Comparison of ENCODE assay signal across 7 mouse cellular contexts in the genomic region with DNA sequence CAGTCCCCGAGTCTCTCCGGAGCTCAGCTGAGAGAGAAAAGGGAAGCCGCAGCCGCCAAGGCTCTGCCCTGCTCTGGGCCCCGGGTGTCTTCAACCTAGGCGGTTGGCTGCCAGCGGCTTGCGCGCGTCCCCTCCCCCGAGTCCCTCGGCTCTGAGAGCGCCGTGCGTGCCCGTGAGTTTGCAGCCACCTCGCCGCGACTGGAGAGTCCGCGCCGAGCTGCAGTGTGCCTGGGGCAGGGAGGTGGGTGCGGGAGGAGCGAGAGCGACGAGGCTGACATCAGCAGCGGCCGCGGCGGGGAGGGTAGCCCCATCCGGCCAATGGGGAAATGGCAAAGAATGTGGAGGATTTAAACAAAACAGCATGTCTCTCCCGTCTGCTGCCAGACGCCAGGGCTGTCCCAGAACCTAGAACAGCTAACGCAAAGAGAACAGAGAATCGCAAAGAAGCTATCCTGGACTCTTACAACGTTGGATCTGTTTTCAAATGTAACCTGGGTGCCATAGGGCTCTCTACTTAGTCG. TPM values are rescaled to one million over a fixed set of nuclear protein-coding genes. Genes with fewer than 3 reads are reported as not detected.
DNase-seq lines count a peak whose midpoint lies in the region; ATAC-seq and TF ChIP-seq lines count a peak whose summit lies in the region.

A gene (minus strand): TSS at position 179 of the 521 bp plus-strand sequence.

- H3K36me3 ChIP-seq in embryonic facial prominence, embryonic 11.5 days (replicated peaks; ENCODE audit: control insufficient read depth, insufficient read depth, low read depth, low read length) = no peaks in the 10 kb centered on the region
- no peaks in the 10 kb centered on the region for H3K36me3 ChIP-seq in limb, embryonic 11.5 days (ENCODE audit: control insufficient read depth, insufficient read depth, low read length)
- no peaks in the 10 kb centered on the region for H3K36me3 ChIP-seq in midbrain, embryonic 13.5 days
- no peaks in the 10 kb centered on the region for H3K36me3 ChIP-seq in small intestine, adult 2 months (ENCODE audit: control insufficient read depth, insufficient read depth, low read length)

- DNase-seq in adrenal gland, postnatal 25 days = peak; percentile 91
- DNase-seq in embryonic facial prominence, embryonic 11.5 days (ENCODE audit: low spot score) = peak; percentile 95
- peak; percentile 99 for DNase-seq in heart, adult 11 months
- peak; percentile 87 for DNase-seq in kidney, adult 18-20 months
- DNase-seq in limb, embryonic 11.5 days (ENCODE audit: low spot score) = peak; percentile 92

- H3K27me3 ChIP-seq in embryonic facial prominence, embryonic 11.5 days (ENCODE audit: control insufficient read depth, insufficient read depth, low read length) = no peaks in the 10 kb centered on the region
- no peaks in the 10 kb centered on the region for H3K27me3 ChIP-seq in limb, embryonic 11.5 days (ENCODE audit: control insufficient read depth, insufficient read depth, low read length)
- no peaks in the 10 kb centered on the region for H3K27me3 ChIP-seq in midbrain, embryonic 13.5 days
- H3K27me3 ChIP-seq in small intestine, adult 2 months (ENCODE audit: control insufficient read depth, insufficient read depth, low read length) = no peaks in the 10 kb centered on the region

- peak within 1 kb of the TSS; percentile 92 for H3K9ac ChIP-seq in embryonic facial prominence, embryonic 11.5 days (replicated peaks; ENCODE audit: low read length)
- H3K9ac ChIP-seq in limb, embryonic 11.5 days (ENCODE audit: low read length) = peak within 1 kb of the TSS; percentile 91
- peak within 1 kb of the TSS; percentile 89 for H3K9ac ChIP-seq in midbrain, embryonic 13.5 days (replicated peaks)

- peak within 1 kb of the TSS; percentile 78 for H3K4me2 ChIP-seq in embryonic facial prominence, embryonic 11.5 days (ENCODE audit: low read depth, low read length)
- peak within 1 kb of the TSS; percentile 80 for H3K4me2 ChIP-seq in limb, embryonic 11.5 days (ENCODE audit: low read depth, severe bottlenecking)
- peak within 1 kb of the TSS; percentile 84 for H3K4me2 ChIP-seq in midbrain, embryonic 13.5 days (replicated peaks)

- peak within 1 kb of the TSS; percentile 90 for H3K27ac ChIP-seq in embryonic facial prominence, embryonic 11.5 days (replicated peaks; ENCODE audit: low read depth, low read length)
- H3K27ac ChIP-seq in limb, embryonic 11.5 days (replicated peaks; ENCODE audit: low read depth, low read length) = peak within 1 kb of the TSS; percentile 90
- H3K27ac ChIP-seq in midbrain, embryonic 13.5 days = peak within 1 kb of the TSS; percentile 94
- H3K27ac ChIP-seq in small intestine, adult 2 months (ENCODE audit: insufficient read depth, low read depth, low read length) = peak within 1 kb of the TSS; percentile 63

- WGBS in embryonic facial prominence, embryonic 11.5 days = under 1% methylated on average over 37 of the region's 37 CpGs
- WGBS in limb, embryonic 11.5 days = under 1% methylated on average over 37 of the region's 37 CpGs
- under 1% methylated on average over 37 of the region's 37 CpGs for WGBS in midbrain, embryonic 13.5 days
- WGBS in small intestine, adult 2 months = under 1% methylated on average over 37 of the region's 37 CpGs

- peak within 1 kb of the TSS; percentile 91 for H3K4me3 ChIP-seq in embryonic facial prominence, embryonic 11.5 days (ENCODE audit: low read depth, low read length)
- H3K4me3 ChIP-seq in limb, embryonic 11.5 days (ENCODE audit: low read depth, low read length) = peak within 1 kb of the TSS; percentile 85
- H3K4me3 ChIP-seq in midbrain, embryonic 13.5 days (replicated peaks) = peak within 1 kb of the TSS; percentile 78
- H3K4me3 ChIP-seq in small intestine, adult 2 months (ENCODE audit: low read depth, low read length) = peak within 1 kb of the TSS; percentile 81

- H3K9me3 ChIP-seq in embryonic facial prominence, embryonic 11.5 days (replicated peaks; ENCODE audit: control insufficient read depth, low read length) = no peaks in the 10 kb centered on the region
- no peaks in the 10 kb centered on the region for H3K9me3 ChIP-seq in limb, embryonic 11.5 days (ENCODE audit: control insufficient read depth, low read length)
- H3K9me3 ChIP-seq in midbrain, embryonic 13.5 days = no peaks in the 10 kb centered on the region

- TF ChIP-seq CTCF in small intestine, adult 2 months (IDR thresholded peaks at IDR 0.05; ENCODE audit: extremely low read depth, insufficient read length, insufficient replicate concordance, low read depth, low read length) = no peak

- peak; percentile 90 for ATAC-seq in embryonic facial prominence, embryonic 11.5 days (replicated peaks; ENCODE audit: insufficient number of reproducible peaks, low FRiP score, low TSS enrichment, low read depth)
- ATAC-seq in limb, embryonic 11.5 days (ENCODE audit: insufficient number of reproducible peaks, low FRiP score, low TSS enrichment, low read depth) = peak; percentile 83
- peak; percentile 92 for ATAC-seq in midbrain, embryonic 13.5 days

- TF ChIP-seq POLR2A in small intestine, adult 2 months (IDR thresholded peaks at IDR 0.05; ENCODE audit: low read depth, low read length) = peak; percentile 87

- no peaks in the 10 kb centered on the region; the same call in 1 of the 2 replicates for H3K4me1 ChIP-seq in embryonic facial prominence, embryonic 11.5 days (ENCODE audit: control insufficient read depth, insufficient read depth, low read length)
- H3K4me1 ChIP-seq in limb, embryonic 11.5 days (ENCODE audit: control insufficient read depth, insufficient read depth, low read length) = peaks cover 8% of the 10 kb centered on the region
- H3K4me1 ChIP-seq in midbrain, embryonic 13.5 days (replicated peaks) = peaks cover 25% of the 10 kb centered on the region
- peaks cover 3% of the 10 kb centered on the region; the same call in 1 of the 2 replicates for H3K4me1 ChIP-seq in small intestine, adult 2 months (ENCODE audit: control insufficient read depth, insufficient read depth, insufficient read length, low read length)

RNA-seq across cellular contexts. Expression of the gene that starts here (rescaled TPM):
- 14.8 and 20.4 TPM in 2 replicates for total RNA-seq in adrenal gland, postnatal 25 days (2021)
- 43.6 and 45.1 TPM in 2 replicates for polyA plus RNA-seq in embryonic facial prominence, embryonic 11.5 days (2014; fragmentation: Nextera tagmentation; extraction: Ambion mirVana)
- 35.3 and 39.9 TPM in 2 replicates for polyA plus RNA-seq in limb, embryonic 11.5 days (2014; fragmentation: Nextera tagmentation; extraction: Ambion mirVana)
- polyA plus RNA-seq in midbrain, embryonic 13.5 days (2015; fragmentation: Nextera tagmentation; extraction: Ambion mirVana) = 35.0 and 36.7 TPM in 2 replicates
- polyA plus RNA-seq in small intestine, adult 2 months (2012; rRNA removed) = 0.84 and 1.5 TPM in 2 replicates

Comparison
In these comparisons a context has a peak if more than half of its experiments do, and no peak if none do; other contexts are left out.
1. Peak in every context shown above with its lines: DNase-seq, ATAC-seq, H3K4me3 ChIP-seq and H3K27ac ChIP-seq.
2. RNA of the gene that starts here (polyA plus RNA-seq): 43.6 to 45.1 TPM in embryonic facial prominence, embryonic 11.5 days, 35.0 to 36.7 TPM in midbrain, embryonic 13.5 days and 35.3 to 39.9 TPM in limb, embryonic 11.5 days; 0.84 to 1.5 TPM in small intestine, adult 2 months; every median in the first group is over 10 times any median in the second.